Comparison of ENCODE assay signal across 20 mouse cellular contexts in the genomic region with DNA sequence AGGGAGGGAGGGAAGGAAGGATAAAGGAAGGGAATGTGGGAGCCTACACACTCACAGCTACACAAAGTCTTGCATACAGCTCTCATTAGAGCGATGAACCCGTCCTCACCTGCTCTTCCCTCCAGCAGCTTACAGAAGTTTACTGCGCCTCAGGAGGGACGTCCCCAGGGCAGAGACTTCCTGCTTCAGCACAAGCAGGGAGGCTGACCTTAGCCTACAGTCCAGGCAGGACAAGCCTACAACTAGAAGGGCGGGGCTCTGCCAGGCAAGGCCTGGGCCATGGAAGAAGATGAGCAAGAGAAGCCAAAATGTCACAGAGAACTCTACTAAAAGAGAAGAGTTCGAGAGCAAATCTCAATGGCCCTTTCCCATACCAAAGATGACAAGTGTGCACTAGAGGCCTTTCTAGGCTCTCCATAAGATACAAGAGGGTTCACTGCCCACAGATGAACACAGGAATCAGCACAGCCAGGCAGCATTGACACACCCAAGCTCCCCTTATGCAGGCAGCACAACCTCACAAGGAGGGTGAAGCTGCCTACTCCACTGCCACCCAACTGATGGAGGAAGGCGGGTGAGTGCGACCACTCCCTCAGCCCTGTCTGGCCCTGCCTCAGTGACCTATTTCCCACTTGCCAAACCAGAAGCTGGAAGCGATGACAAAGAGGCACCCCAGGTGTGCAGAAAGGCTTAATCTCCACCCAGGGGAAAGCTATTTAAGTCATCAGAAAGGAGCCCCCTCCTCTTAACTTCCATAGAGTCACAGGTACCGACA. TPM values are rescaled to one million over a fixed set of nuclear protein-coding genes. Genes with fewer than 3 reads are reported as not detected.
DNase-seq lines count a peak whose midpoint lies in the region; ATAC-seq and TF ChIP-seq lines count a peak whose summit lies in the region.
"Had no signal": no experiment of that assay in that cellular context is flagged by ENCODE, and none has a peak within 500 bp of the region (broad histone marks: within the 10 kb centered on the region; RNA-seq: fewer than 3 reads in every experiment).

No protein-coding gene starts in this region.

- no peak for TF ChIP-seq CTCF in stomach, postnatal 0 days (IDR thresholded peaks at IDR 0.05; ENCODE audit: low read depth)

- no peak for TF ChIP-seq EP300 in stomach, postnatal 0 days (optimal IDR thresholded peaks at IDR 0.05)

- H3K27ac ChIP-seq in intestine, embryonic 15.5 days = no peak overlapping the region
- H3K27ac ChIP-seq in stomach, postnatal 0 days (replicated peaks) = 0 out of 2 replicates have a peak overlapping the region, but pooled peaks have one; percentile 24
- H3K27ac ChIP-seq: liver, embryonic 13.5 days; neural tube, embryonic 15.5 days had no signal

- DNase-seq in kidney, postnatal 25 days = peak; percentile 18 to 48
- no peak for DNase-seq in kidney, adult 18-20 months
- DNase-seq in CD4-positive, CD25-positive, alpha-beta regulatory T cell, adult 2 months (ENCODE audit: low read depth, low spot score) = peak; percentile 50
- peak; percentile 46 for DNase-seq in stomach, postnatal 0 days (ENCODE audit: low spot score)
- no peak for DNase-seq in lung, postnatal 25 days (ENCODE audit: low spot score)
- DNase-seq in layer of hippocampus, adult 18-20 months (ENCODE audit: low spot score in 2 of 2) = no peak
- DNase-seq in urinary bladder, postnatal 4 days (ENCODE audit: low spot score in 2 of 2) = no peak
- DNase-seq: cerebellum, adult 9-10 months; gastrocnemius, postnatal 14 days; kidney, adult 8-10 months; left cerebral cortex, postnatal 4 days; liver, embryonic 13.5 days; lung, postnatal 36 days had no signal

- WGBS in intestine, embryonic 15.5 days = 59% methylated on average over 10 of the region's 10 CpGs
- 63% methylated on average over 10 of the region's 10 CpGs for WGBS in stomach, postnatal 0 days

- H3K9ac ChIP-seq in intestine, embryonic 15.5 days = no peak overlapping the region
- H3K9ac ChIP-seq in stomach, postnatal 0 days (ENCODE audit: low read length) = no peak overlapping the region
- H3K9ac ChIP-seq: heart, embryonic 12.5 days; liver, embryonic 13.5 days; neural tube, embryonic 15.5 days had no signal

- no peaks in the 10 kb centered on the region for H3K27me3 ChIP-seq in intestine, embryonic 15.5 days (replicated peaks)
- H3K27me3 ChIP-seq in stomach, postnatal 0 days (ENCODE audit: control insufficient read depth, insufficient read depth, low read length) = no peaks in the 10 kb centered on the region
- H3K27me3 ChIP-seq: heart, embryonic 12.5 days; liver, embryonic 13.5 days; Patski had no signal

- H3K4me1 ChIP-seq in intestine, embryonic 15.5 days (replicated peaks) = peaks cover 13% of the 10 kb centered on the region
- no peaks in the 10 kb centered on the region for H3K4me1 ChIP-seq in stomach, postnatal 0 days (replicated peaks; ENCODE audit: control insufficient read depth, insufficient read depth)

- no peak overlapping the region for H3K4me2 ChIP-seq in intestine, embryonic 15.5 days (replicated peaks)
- no peak overlapping the region for H3K4me2 ChIP-seq in stomach, postnatal 0 days (replicated peaks; ENCODE audit: low read depth)
- H3K4me2 ChIP-seq: heart, embryonic 12.5 days; liver, embryonic 13.5 days; neural tube, embryonic 15.5 days had no signal

- ATAC-seq in intestine, embryonic 15.5 days = peak; percentile 62
- peak; percentile 64 for ATAC-seq in stomach, postnatal 0 days (ENCODE audit: low FRiP score, low TSS enrichment)
- ATAC-seq: Patski had no signal

- H3K36me3 ChIP-seq in intestine, embryonic 15.5 days = no peaks in the 10 kb centered on the region
- no peaks in the 10 kb centered on the region for H3K36me3 ChIP-seq in stomach, postnatal 0 days (ENCODE audit: control insufficient read depth, insufficient read depth, low read length)
- H3K36me3 ChIP-seq: neural tube, embryonic 15.5 days had no signal

- H3K9me3 ChIP-seq in intestine, embryonic 15.5 days = no peaks in the 10 kb centered on the region
- H3K9me3 ChIP-seq in stomach, postnatal 0 days (ENCODE audit: control insufficient read depth, low read length) = no peaks in the 10 kb centered on the region
- H3K9me3 ChIP-seq: heart, embryonic 12.5 days; liver, embryonic 13.5 days; neural tube, embryonic 15.5 days had no signal

- H3K4me3 ChIP-seq in intestine, embryonic 15.5 days (replicated peaks) = no peak overlapping the region
- no peak overlapping the region for H3K4me3 ChIP-seq in stomach, postnatal 0 days (ENCODE audit: low read depth, low read length)
- H3K4me3 ChIP-seq: heart, embryonic 12.5 days; liver, embryonic 13.5 days; neural tube, embryonic 15.5 days had no signal

RNA-seq across cellular contexts. Expression of gene Sft2d2, which starts 5.2 kb away (rescaled TPM):
- 25.9 and 27.1 TPM in 2 replicates for polyA plus RNA-seq in intestine, embryonic 15.5 days (2015; fragmentation: Nextera tagmentation; extraction: Ambion mirVana)
- polyA plus RNA-seq in stomach, postnatal 0 days (2015; fragmentation: Nextera tagmentation; extraction: Ambion mirVana) = 19.8 and 21.6 TPM in 2 replicates
- total RNA-seq in layer of hippocampus, adult 18-20 months (2021) = 10 to 100 TPM; 14.6 to 14.7 TPM

RNA-seq across cellular contexts. Expression of gene Tbx19, which starts 28.4 kb away (rescaled TPM):
- polyA plus RNA-seq in intestine, embryonic 15.5 days (2015; fragmentation: Nextera tagmentation; extraction: Ambion mirVana) = not detected in 2 replicates
- polyA plus RNA-seq in stomach, postnatal 0 days (2015; fragmentation: Nextera tagmentation; extraction: Ambion mirVana) = not detected in 2 replicates
- total RNA-seq in layer of hippocampus, adult 18-20 months (2021) = not detected
- total RNA-seq: gastrocnemius, postnatal 14 days; hematopoietic stem cell, adult 5-6 weeks; left cerebral cortex, postnatal 4 days; midbrain, postnatal 0 days had no signal
- polyA plus RNA-seq: heart, embryonic 12.5 days; neural tube, embryonic 15.5 days; Patski; stomach, embryonic 14.5 days had no signal

RNA-seq across cellular contexts. Expression of gene Tiprl, which starts 47.8 kb away (rescaled TPM):
- 77.9 and 85.6 TPM in 2 replicates for polyA plus RNA-seq in intestine, embryonic 15.5 days (2015; fragmentation: Nextera tagmentation; extraction: Ambion mirVana)
- polyA plus RNA-seq in stomach, postnatal 0 days (2015; fragmentation: Nextera tagmentation; extraction: Ambion mirVana) = 53.8 and 56.7 TPM in 2 replicates
- 10 to 100 TPM; 63.0 to 67.1 TPM for total RNA-seq in layer of hippocampus, adult 18-20 months (2021)

Comparison
In these comparisons a context has a peak if more than half of its experiments do, and no peak if none do; other contexts are left out.
1. DNase-seq: peak in kidney, postnatal 25 days (2 of 2), CD4-positive, CD25-positive, alpha-beta regulatory T cell, adult 2 months (single experiment) and stomach, postnatal 0 days (single experiment); none in kidney, adult 18-20 months (single experiment), lung, postnatal 25 days (single experiment), layer of hippocampus, adult 18-20 months (0 of 2) and urinary bladder, postnatal 4 days (0 of 2).